Mouse (Mus musculus) cerebellum, adult 2 months (tissue): ENCODE data around the gene Ccdc185.

Source experiments
- CTCF ChIP-seq: fragments of 200-500 bp; IDR thresholded peaks from 2 replicates; pipeline ENCODE4 v1.5.1; 2011; ENCODE audit warnings: low read depth, mild to moderate bottlenecking, control low read depth, low read length, moderate library complexity, borderline replicate concordance; ENCODE audit not compliant: insufficient read depth
- POLR2A ChIP-seq: fragments of 200-500 bp; IDR thresholded peaks from 2 replicates; pipeline ENCODE4 v1.6.1; 2011; ENCODE audit warnings: low read length, control low read depth, borderline replicate concordance; ENCODE audit not compliant: insufficient read depth

- no peak for TF ChIP-seq CTCF
- no peak for TF ChIP-seq POLR2A
Measured at GRCm38 (mm10) chr1:182747081-182747480, 1.9 kb downstream of the Ccdc185 start.
